Mouse (Mus musculus): Measurements from ENCODE around the gene Gpc4.

The Gpc4 gene

GRCm38 (mm10) chrX:52164738-52165554 is at the start of gene Gpc4:
Gene Gpc4, minus strand, starts transcription at chrX:52165252.
- DNase-seq (ENCODE audit: low read depth, low spot score), result no peak

- no peak for DNase-seq (ENCODE audit: low read depth, low spot score)
Measured at GRCm38 (mm10) chrX:52212846-52213245, 47.8 kb upstream of the Gpc4 start.

GRCm38 (mm10) chrX:52199836-52200235 is 34.8 kb upstream of the Gpc4 start:
- DNase-seq (ENCODE audit: low read depth, low spot score), result no peak

GRCm38 (mm10) chrX:52193311-52193968 is 28.4 kb upstream of the Gpc4 start:
- no peak for DNase-seq (ENCODE audit: low read depth, low spot score)

GRCm38 (mm10) chrX:52189094-52189493 is 24.0 kb upstream of the Gpc4 start:
- no peak for DNase-seq (ENCODE audit: low read depth, low spot score)

- DNase-seq (ENCODE audit: low read depth, low spot score), result no peak
Measured at GRCm38 (mm10) chrX:52183551-52184442, 18.7 kb upstream of the Gpc4 start.

- DNase-seq (ENCODE audit: low read depth, low spot score), result no peak
Measured at GRCm38 (mm10) chrX:52181401-52181800, 16.3 kb upstream of the Gpc4 start.

- no peak for DNase-seq (ENCODE audit: low read depth, low spot score)
Measured at GRCm38 (mm10) chrX:52177067-52177466, 12.0 kb upstream of the Gpc4 start.

- no peak for DNase-seq (ENCODE audit: low read depth, low spot score)
Measured at GRCm38 (mm10) chrX:52167519-52168244, 2.6 kb upstream of the Gpc4 start.

GRCm38 (mm10) chrX:52165555-52165938 is 495 bp upstream of the Gpc4 start:
- no peak for DNase-seq (ENCODE audit: low read depth, low spot score)

GRCm38 (mm10) chrX:52164134-52164737 is 816 bp downstream of the Gpc4 start:
- DNase-seq (ENCODE audit: low read depth, low spot score), result no peak

- DNase-seq (ENCODE audit: low read depth, low spot score), result no peak
Measured at GRCm38 (mm10) chrX:52163418-52164133, 1.5 kb downstream of the Gpc4 start.

- no peak for DNase-seq (ENCODE audit: low read depth, low spot score)
Measured at GRCm38 (mm10) chrX:52162756-52163155, 2.3 kb downstream of the Gpc4 start.

- no peak for DNase-seq (ENCODE audit: low read depth, low spot score)
Measured at GRCm38 (mm10) chrX:52162206-52162605, 2.8 kb downstream of the Gpc4 start.

- DNase-seq (ENCODE audit: low read depth, low spot score), result no peak
Measured at GRCm38 (mm10) chrX:52159621-52160020, 5.4 kb downstream of the Gpc4 start.

- no peak for DNase-seq (ENCODE audit: low read depth, low spot score)
Measured at GRCm38 (mm10) chrX:52155408-52155953, 9.6 kb downstream of the Gpc4 start.

GRCm38 (mm10) chrX:52154821-52155220 is 10.2 kb downstream of the Gpc4 start:
- DNase-seq (ENCODE audit: low read depth, low spot score), result no peak

- no peak for DNase-seq (ENCODE audit: low read depth, low spot score)
Measured at GRCm38 (mm10) chrX:52153451-52153850, 11.6 kb downstream of the Gpc4 start.

- no peak for DNase-seq (ENCODE audit: low read depth, low spot score)
Measured at GRCm38 (mm10) chrX:52152961-52153360, 12.1 kb downstream of the Gpc4 start.

- DNase-seq (ENCODE audit: low read depth, low spot score), result no peak
Measured at GRCm38 (mm10) chrX:52151555-52151954, 13.5 kb downstream of the Gpc4 start.

Data from WW6 (cell line).